Mouse (Mus musculus) frontal cortex, postnatal 25 days (tissue): ENCODE measurements around the gene Elmsan1.

Experiments
- DNase-seq, 2 experiments: peaks; one replicate each; pipeline ENCODE4 v3.0.0; 2022; ENCODE audit warnings: low spot score in 2 of 2

The Elmsan1 gene

DNA sequence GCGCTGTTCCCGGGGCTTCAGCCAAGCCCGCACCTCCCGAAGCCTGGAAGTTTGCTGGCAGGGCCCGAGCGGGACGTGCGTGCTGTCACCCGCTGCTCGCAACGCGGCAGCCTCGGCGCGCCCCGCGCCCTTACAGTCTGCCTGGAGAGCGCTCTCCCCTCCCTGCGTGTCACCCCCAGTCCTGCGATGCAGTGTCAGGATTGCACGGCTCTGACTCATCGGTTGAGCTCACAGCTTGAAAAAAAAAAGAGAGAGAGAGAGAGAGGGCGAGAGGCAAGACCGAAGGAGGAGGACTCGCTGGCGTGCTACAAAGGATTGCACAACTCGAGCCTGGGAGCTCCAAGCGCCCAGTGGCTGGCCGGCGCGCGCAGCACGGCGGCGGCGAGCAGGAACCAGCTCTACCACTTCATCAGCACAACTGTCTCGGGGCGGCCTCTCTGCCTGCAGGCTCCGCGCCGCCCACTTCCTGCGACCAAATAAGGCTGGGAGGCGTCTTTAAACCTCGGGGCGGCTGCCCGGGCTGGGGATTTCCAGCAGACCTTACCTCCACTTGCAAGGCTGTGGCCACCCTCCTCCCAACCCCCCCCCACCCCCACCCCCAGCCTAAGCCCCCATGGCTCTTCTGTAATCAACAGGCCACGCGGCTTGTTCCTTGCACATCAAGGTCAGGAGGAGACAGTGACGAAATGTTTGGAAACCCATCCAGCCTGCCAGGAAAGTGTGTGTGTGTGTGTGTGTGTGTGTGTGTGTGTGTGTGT lies 24.9 kb downstream of the Elmsan1 start:
- DNase-seq, result peak; percentile 78 to 81

DNA sequence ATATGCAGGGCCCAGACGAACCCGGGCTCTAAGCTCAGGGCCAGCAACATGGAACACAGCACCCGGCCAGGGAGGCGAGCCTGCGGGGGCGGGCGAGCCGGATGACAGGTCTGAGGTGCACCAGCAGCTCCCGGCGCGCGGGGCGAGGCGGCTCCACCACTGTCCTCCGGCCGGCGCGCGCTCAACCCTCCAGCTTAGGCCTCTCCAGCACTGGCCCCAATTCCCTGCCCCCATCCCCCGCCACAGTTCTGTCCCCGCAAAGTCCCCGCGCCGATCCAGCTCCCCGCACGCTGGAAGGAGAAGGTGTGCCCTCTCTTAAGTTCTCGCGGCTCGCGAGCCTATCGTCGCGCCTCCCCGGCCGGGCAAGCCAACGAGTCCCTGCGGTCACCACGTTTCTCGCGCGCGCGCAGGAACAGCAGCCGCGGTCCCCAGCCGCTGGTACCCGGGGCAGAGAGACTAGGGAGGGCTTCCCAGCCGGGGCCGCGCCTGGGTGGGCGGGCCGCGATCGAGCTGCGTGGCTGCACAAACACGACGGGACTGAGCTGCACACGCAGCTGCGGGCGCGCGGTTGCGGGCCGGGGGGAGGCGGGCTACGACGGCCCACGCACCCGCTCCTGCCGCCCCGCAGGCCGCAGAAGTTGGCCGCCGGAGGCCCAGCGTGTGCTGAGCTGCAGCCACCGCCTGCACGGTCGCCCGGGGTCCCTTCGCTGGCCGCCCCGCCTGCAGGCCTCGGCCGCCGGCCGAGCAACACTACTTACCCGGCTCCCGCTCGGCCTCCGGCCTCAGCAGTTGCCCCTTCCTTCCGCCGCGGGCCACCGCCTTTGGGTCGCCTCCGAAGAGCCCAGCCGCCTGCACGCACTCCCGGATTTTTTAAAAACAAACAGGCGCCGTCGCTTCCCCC lies 25.7 kb downstream of the Elmsan1 start:
- peak in 1 of 2 experiments; percentile 33 for DNase-seq

DNA sequence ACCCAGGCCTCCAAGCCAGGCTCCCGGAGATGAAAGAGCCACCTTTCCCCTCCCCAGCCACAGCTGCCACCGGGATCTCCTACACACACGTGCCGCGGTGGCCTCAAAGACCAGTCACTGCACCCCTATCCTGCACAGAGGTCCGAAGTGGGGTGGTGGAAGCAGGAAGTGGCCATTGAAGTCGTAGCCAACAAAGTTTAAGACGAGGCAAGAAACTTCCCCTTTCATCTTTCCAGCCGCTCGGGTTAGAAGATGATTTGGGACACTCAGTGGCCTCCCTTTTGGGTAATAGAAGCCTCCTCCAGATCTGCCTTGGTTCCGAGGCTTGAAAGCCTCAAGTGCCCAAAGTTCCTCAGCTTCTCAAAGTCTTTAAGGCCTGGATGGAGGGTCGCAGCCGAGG lies 26.4 kb downstream of the Elmsan1 start:
- DNase-seq, result no peak

DNA sequence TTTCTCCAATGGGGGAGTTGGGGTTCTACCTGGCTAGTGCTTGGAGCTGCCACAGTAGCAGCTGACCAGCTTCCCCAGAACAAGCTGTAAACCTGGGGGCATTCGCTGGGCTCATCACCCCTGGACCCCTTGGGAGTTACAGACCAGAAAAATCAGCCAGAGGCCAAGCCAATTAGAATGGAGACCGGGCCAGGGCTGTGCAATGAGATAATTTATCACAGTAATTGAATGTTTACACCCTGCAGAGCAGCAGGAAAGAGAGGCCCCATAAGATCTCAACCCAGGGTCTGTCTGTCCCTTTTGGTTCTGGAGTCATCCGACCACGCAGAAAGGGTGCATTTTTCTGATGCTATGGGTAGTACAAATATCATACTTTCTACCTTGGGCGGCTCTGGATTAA lies 26.9 kb downstream of the Elmsan1 start:
- DNase-seq, result no peak

DNA sequence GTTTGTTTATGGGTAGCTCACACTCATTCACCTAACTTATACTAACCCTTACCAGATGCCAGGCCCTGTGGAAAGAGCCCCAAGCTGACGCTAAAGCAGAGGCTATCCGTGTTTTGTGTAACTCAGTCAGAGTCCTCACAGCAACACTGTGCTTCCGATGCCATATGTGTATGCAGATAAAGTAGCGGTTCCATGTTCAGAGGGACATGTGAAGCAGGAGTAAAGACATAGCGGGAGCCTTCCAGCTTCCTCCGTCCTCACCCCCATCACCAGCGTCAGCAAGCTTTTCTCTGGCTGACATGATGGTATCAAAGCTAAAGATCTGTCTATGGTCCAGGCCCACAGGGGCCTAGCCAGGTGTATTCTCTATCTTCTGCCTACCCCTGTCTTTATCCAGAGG lies 27.5 kb downstream of the Elmsan1 start:
- DNase-seq, result no peak

DNA sequence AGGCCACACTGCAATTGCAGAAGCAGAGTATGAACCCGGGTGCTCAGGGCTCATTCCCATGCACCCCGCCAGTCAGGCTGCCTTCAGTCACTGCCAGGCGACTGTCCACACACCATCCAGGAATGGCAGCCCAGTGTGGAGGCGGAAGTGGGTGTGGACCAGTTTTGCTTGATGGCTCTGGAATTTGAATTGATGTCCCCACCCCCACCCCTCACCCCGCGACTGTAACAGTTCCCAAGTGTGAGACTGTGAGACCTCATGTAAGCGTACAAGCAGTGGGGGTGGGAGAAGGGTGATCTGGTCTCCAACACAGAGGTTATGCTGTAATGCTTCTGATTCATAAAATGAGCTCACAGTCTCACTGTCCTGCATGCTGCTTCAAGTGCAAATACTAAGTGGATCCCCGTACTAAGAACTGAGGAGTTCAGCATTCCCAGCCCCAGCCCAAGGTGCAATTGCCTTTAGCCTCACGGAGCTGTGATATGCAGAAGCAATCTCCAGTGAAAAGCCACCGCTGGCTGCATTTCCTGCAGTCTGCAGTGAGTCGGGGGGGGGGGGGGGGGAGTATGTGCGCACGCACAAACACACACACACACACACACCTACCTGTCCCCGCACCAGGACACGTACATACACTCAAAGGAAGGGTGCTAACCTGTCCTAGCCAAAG lies 28.4 kb downstream of the Elmsan1 start:
- no peak for DNase-seq

DNA sequence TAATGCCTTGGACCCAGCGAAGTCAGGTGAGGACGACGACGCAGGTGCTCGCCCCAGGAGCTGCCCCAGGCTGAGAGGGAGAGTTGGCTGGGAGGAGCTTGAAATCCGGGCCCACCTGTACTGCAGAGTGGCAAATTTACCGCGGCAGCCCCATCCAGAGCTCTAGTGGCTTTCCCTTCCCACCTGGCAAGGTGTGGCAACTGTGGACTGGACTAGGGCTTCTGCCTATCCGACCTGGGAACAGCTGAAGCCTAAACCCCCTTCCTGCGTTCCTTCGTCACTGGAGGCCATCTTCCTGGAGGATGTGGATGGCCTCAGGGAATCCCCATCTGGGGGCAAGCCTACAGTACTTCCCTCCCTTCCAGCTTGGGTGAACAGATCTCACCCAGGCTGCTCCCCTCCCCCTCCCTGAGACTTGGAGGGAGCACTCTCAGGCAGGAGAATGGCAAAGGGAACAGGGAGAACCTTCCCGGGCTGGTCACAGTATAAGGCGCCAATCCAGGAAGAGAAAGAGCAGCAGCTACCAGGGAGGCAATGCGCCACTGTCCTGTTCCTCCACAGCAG lies 29.7 kb downstream of the Elmsan1 start:
- no peak for DNase-seq

DNA sequence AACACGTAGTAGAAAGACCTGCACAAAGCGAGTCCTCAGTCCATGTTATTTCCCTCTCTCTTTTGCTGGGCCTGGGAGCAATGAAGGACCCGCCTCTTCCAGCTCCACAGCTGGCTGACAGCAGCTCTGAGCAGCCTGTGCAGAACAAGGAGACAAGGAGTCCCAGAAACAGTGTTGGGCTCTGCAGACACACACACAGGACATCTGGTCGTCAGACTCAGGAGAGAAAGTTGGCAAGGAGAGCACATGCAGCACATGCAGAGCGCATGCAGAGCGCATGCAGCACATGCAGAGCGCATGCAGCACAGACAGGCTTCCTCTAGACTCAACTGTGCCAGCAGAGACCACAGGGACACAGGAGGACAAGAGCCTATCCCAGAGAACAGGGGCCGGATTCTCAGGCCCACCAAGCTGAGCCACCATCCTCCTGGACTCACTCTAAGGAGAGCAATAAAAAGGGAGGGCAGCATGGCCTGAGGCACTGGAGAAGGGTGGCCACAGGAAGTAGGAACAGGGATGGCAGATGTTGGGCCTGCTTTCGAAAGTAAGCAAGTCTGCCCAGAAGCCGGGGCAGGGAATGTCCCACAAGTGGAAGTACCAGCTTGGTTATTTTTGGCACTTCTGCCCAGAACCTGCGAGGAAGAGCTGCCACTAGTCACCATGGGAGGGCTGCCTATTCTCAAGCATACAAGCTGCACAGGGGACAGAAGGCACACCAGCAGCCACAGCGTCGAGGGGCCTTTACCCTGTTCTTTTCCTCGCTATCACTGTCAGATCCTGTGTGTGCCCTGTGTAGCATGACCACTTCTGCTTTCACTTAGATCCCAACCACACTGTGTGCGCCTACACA lies 30.7 kb downstream of the Elmsan1 start:
- no peak for DNase-seq

DNA sequence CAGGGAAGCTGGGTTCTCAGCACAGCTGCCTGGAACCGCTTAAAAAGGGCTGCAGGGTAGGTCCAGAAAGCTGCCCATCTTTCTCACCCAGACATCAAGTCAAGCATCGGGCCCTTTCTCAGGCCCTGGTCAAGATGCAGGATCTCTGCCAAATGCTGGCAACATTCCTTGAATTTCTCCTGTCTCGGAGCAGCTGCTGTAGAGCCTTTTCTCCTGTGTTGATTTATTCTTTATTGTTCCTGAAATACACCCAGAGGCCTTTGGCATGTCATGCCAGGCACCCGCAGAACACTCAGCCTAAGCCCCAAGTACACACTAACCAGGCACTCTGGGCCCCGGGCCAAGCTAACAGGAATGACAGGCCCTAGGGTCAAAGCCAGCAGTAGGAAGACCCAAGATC lies 31.7 kb downstream of the Elmsan1 start:
- no peak for DNase-seq

DNA sequence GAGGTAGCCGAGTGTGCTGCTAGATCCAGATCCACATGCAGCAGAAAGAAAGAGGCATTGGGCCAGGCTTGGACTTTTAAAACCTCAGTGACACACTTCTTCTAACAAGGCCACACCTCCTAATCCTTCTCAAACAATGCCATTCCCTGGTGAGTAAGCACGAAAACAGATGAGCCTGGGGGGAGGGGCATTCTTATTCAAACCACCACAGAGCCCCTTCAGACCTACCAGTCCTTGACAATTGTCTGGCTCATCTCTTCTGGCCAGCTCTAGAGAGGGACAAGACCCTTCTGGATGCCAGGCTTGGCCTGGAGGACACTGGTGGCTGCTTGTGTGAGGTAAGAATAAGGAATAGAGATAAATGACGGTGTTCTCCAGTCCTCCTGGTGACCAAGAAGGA lies 32.1 kb downstream of the Elmsan1 start:
- DNase-seq, result no peak

DNA sequence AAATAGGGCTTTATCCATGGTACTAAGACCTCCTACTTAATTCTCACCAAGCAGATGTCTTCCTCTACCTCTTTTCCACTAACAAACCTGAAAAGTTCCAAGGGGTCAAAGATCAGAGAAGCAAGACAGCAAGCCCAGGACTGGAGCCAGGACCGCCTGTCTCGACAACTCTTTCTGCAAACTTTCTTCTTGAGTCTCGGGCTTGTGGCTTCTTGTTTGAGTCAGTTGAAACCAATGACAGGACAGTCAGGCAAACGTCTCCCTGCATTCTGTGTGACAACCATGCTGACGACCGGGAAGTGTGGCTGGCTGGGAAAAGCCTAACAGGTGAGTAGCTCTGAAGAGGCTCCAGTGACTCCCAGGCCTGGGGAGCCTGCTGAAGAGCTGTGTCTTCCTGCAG lies 33.1 kb downstream of the Elmsan1 start:
- no peak for DNase-seq

DNA sequence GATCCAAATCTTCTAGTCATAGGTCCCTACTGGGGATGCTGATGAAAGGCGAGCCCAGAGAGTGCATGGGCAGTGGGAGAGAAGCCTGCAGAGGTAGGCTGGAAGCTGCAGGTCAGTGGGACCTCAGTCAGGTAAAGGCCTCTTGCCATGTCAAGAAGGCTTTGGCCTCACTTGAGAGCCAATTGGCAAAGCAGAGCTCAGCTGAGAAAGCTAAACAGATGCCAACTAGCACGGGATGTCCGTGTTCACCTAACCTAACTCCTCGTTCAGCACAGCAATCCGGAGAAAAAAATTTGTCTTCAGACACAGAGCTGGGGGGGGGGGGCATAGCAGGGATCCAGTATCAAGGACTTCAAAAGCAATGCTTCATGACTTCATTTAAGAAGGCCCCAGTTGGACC lies 33.7 kb downstream of the Elmsan1 start:
- DNase-seq, result no peak

DNA sequence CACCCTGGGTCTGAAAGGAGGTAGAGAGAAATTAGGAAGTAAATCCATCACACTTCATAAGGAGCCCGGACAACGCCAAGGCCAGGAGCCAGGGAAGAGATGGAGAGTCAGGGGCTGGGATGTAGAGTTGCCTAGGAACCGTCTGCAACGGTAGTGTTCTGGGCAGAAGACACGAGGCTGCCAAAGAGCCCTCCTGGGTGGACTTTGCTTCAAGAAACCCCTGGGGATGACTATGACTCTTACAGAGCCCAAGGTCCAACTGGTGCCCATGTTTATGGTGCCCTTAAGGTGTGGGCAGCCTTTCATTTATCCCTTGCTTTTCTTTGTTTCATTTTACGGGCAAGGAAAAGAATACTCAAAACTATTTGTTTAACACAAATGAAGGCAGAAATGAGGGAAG lies 36.7 kb downstream of the Elmsan1 start:
- no peak for DNase-seq

DNA sequence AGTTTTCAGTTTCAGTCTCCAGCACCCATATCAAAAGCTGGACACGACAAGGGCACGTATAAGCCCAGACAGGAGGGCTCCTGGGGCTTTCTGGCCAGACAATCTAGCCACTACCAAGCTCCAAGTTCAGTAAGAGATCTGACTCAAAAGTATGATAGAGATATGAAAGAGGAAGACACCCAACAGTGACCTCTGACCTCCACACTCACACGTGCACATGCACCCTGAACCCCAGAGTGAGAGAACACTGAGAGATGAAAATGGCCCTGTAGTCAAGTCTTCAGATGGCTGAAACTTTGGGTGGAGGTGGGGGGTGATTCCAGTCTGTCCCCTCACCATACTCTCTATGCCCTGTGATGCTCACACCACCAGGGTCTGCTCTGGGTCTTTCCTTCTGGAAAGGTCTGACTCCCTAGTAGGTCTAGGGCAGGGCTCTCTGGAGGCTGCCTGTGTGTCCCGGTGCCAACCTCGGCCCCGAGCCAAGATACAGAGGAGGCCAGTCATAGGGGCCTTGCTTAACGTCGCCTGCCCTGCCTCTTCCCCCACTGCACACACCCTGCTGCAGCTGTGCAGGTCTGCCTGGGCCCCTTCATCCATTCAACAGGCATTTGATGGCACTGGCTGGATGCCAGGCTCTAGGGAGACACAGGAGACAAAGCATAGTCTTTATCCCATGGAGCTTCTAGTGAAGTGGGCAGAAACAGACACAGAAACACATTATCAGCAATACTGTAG lies 37.8 kb downstream of the Elmsan1 start:
- DNase-seq, result no peak

DNA sequence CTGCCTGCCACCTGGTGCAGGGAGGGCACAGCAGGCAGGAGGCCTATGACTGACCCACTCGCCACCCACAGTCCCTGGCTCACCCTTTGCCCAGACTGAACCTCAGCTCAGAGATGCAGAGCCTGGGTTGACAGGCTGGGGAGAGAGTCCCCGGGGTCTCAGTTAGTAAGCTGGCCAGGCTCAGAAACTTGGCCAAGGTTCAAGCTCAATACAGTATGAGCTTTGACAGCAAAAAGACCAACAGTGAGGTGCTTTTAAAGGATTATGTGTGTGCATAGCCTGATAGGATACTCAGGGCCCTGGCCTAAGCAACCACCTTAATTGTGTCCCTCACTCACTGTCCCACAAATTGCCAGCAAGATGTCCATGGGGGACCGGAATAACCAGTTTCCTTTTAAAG lies 38.6 kb downstream of the Elmsan1 start:
- no peak for DNase-seq

DNA sequence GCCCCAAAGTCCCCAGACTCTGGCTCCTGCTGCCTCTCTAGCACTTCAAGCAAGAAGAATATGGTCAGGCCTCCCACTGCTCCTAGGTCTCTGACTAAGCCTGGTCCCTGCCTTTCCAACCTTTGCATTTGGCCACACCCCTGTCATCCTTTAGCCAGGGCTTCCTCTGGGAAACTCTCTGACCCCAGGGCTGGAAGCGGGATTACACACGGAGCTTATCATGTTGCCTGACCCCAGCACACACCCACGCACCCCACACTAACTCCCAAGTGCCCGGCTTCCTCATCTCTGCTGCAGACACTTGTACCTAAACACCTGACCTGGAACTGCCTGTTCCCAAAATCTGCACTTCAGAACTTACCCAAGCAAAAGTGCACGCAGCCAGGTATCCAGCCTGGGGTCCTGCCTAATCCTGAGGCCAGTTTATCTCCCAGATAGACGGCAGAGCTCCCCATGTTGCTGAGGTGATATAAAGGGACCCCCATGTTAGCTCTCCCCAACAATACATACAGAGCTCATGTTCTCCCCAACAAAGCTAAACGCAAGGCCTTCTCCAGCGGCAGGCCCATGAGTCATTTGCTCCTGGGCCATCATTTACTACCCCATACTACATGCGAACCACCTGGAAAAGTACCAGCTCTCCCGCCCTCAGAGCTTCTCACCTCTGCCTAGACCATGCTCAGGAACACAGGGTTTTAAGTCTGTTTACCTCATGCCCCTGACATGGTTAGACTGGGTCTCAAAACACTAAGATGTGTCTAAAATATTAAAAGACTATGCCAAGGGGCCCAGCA lies 39.8 kb downstream of the Elmsan1 start:
- DNase-seq, result no peak

DNA sequence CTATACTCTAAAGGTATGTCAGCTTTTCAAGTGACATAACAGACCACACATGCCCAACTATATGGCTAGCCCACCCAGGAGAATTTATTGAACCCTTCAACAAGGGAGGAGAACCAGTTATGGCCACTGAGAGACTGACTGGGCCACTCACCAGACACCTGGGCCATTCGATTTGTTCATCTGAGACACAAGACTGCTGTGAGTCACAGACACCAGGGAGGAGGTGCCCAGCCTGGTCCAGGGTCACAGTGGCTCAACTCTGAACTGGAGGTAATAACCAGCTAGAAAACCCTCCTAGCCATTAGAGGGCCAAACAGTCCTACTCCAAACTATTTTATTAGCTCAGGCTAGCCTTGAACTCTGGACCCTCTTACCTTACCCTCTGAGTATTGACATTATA lies 40.6 kb downstream of the Elmsan1 start:
- DNase-seq, result no peak

DNA sequence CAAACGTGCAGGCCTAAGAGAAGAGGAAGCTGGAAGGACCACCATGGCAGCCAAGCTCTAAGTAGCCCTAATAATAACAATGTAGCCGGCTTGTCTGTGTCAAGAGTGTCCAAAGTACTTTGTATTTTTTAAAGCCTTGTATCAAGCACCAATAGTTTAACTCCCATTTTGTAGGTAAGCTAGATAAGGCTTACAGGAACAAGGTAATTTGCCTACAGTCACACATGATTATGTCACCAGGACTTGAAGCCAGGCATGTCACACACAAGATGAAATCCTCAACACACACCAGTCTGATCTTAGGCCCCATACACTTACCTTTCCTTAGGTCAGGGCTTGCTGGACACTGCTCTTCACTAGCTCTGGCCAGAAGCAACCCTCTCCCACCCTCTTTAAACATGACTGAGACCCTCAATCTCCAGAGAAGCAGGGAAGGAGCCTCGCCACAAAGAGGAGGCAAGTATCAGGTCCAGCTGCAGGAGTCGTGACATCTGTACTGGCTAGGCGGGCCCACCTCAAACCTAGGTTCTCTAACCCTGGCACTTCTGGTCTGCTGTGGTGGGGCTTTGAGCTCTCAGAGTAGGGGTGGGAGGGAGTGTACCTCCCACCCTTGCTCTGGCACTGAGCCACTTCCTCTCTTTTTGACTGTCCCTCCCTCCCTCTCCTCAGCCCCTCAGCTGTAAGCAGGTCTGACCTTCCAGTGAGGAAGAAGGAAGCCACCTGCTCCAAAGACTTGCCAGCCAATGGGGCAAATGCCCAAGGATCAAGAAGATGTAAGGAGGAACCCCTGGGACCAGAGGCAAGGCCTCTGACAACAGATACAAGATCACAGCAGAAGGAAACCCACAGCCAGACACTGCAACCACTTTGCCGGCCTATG lies 41.6 kb downstream of the Elmsan1 start:
- DNase-seq, result no peak
